Mouse (Mus musculus) heart, postnatal 36 days (tissue): ENCODE measurements at regions not wholly inside any gene's neighbourhood (a gene's known extent, or its start where the extent isn't known, plus 50 kb on each side); places are given as distances from the start of the nearest gene placed in this dataset.
"Not testable (repeated sequence)": the region's sequence is repeated elsewhere in the genome, so short reads cannot be mapped to it uniquely, and the experiment has no call there.

Experiments
- DNase-seq, 2 experiments: peaks; one replicate each; pipeline ENCODE4 v3.0.0; 2021 to 2022
- intact Hi-C: fragments of 180-260 bp; cut with DNase I; formaldehyde crosslinking; loops from one replicate; pipeline ENCODE4 v1.15.1; 2025

DNA sequence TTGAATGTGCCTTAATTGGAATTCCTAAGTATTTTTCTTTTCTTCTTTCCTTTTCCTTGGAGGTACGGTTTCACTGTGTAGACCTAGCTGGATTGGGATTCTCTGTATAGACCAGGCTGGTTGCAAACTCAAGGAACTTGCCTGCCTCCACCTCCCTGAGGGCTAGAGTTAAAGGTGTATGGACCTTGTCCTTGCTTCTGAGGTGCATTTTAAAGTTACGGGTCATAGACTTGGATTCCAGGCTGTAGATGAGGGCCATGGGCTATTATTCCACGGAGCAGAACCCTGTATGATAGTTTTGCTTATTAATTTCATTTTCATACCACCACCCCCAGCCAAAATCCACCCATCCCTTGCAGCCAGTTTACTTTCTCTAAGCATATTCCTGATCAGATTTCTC is 50.7 kb upstream of the Wdr26 start:
- no peak for DNase-seq
- intact Hi-C loops, result no loop called here

DNA sequence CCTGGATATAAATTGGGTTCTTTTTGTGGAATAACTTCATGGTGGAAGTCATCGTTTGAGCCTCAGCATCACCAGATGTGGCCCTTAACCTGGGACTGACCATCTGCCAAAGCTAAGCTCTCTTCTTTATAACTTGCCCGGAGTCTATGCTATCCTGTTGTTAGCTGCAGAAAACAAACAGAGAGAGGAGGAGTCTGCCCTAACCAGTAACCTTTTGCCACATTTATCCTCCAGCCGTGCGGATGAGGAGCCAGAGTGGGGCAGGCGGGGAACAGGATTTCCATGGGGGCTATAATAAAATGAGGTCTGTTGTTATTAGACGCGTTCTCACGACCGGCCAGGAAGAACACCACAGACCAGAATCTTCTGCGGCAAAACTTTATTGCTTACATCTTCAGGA is 51.4 kb upstream of the Wdr26 start:
- DNase-seq, result no peak
- intact Hi-C loops, result no loop called here

DNA sequence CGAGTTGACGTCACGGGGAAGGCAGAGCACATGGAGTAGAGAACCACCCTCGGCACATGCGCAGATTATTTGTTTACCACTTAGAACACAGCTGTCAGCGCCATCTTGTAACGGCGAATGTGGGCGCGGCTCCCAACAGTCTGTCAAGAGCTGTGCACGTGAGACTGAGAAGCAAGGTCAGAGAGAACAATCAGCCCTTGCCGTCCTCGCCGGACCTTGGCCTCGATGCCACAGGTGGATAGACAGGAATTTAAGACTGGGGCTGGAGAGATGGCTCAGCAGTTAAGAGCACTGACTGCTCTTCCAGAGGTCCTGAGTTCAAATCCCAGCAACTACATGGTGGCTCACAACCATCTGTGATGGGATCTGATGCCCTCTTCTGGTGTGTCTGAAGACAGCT is 58.7 kb upstream of the Wdr26 start:
- DNase-seq, result not testable (repeated sequence)
- intact Hi-C loops, result loop anchor here (5.0 kb wide), 3 partner anchors 107 to 347 kb away; no protein-coding TSS in a partner anchor

DNA sequence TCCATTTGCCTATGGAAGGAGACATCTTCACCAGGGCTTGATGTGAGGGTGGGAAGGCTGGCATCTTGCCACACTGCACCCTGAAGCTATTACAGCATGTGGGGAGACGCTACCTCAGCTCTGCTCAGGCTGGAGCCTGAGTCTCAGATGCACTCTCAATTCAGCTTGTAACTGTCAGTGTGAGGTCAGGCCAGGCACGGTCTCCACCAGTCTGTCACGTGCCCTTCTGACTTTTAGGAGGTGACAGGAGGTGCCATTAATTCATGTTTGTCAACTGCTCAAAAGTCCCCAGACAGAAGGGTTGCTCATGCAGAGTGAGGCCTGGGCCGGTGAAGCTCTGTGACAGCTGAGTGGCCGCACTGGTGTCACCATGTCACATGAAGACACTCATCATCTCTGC is 59.4 kb upstream of the Wdr26 start:
- DNase-seq, result no peak
- intact Hi-C loops, result loop anchor here (5.0 kb wide), 3 partner anchors 106 to 346 kb away; no protein-coding TSS in a partner anchor

DNA sequence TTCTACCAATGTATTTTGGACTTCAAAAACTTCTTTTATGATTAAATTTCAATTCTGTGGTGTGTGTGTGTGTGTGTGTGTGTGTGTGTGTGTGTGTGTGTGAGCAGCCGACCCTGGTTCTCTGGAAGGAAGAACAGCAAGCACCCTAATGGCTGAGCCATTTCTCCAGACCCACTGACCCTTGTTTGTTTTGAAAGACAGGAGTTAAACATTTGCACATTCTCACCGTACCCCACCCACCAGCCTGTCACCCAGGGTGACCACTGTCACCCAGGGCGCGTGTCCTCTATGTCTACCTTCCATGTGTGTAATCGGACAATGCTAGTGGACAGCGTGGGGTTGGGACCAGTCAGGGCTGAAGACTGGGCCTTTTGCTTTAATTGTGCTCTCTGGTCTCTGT is 60.0 kb upstream of the Wdr26 start:
- no peak for DNase-seq
- intact Hi-C loops, result loop anchor here (5.0 kb wide), 3 partner anchors 105 to 345 kb away; no protein-coding TSS in a partner anchor

GRCm38 (mm10) chr1:181272622-181273296 is 61.0 kb upstream of the Wdr26 start:
- DNase-seq, result peak; percentile 81 to 87

GRCm38 (mm10) chr1:181273540-181274204 is 61.9 kb upstream of the Wdr26 start:
- intact Hi-C loops, result loop anchor here (5.0 kb wide), 3 partner anchors 104 to 344 kb away; no protein-coding TSS in a partner anchor
- no peak for DNase-seq

More at GRCm38 (mm10) chr1:181272622-181273296, 61.0 kb upstream of the Wdr26 start:
- intact Hi-C loops, result loop anchor here (5.0 kb wide), 3 partner anchors 105 to 345 kb away; no protein-coding TSS in a partner anchor

GRCm38 (mm10) chr1:181280826-181281225 is 69.0 kb upstream of the Wdr26 start:
- no peak for DNase-seq
- intact Hi-C loops, result no loop called here

- DNase-seq, intact Hi-C loops: not testable (repeated sequence)
Observed at GRCm38 (mm10) chr1:181282986-181283385, 69.4 kb upstream of the Cnih3 start.

DNA sequence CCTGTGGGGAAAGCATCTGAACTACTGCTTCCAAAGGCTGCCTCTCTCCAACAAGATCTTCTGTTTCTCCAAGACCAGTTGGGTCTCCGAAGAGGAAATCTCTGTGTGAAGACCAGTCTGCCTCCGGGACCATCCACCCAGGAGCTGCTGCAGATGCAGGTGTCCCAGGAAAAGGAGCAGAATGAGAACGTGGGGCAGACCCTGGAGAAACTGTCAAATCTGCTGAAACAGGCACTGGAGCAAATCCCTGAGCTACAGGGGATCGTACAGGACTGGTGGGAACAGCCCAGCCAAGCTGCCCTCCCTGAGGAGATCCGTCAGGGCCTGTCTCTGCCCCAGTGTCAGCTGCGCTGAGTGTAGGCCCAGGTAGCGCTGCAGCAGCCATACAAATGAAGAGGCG is 68.9 kb upstream of the Cnih3 start:
- DNase-seq, intact Hi-C loops: not testable (repeated sequence)

GRCm38 (mm10) chr1:181284301-181285197 is 67.9 kb upstream of the Cnih3 start:
- DNase-seq, result no peak
- intact Hi-C loops, result no loop called here

DNA sequence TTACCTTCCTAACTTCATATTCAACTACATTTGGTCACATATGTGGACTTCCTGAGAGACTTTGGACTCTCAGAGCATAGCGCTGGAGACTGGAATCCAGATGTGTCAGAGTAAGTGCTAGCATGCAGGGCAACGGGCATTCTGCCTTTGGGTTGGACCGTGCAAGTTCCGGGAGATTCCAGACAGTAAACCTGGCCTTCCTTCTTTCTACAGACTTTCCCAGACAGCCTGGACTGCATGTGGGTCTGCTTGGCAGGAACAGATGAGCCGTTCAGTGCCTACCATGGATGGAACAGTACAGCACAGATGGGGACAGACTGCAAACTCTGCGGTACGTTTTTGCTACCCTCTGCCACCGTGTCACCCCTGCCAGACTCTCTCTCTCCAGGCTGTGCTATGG is 66.8 kb upstream of the Cnih3 start:
- DNase-seq, result no peak
- intact Hi-C loops, result no loop called here

GRCm38 (mm10) chr1:181286146-181286545 is 66.3 kb upstream of the Cnih3 start:
- no peak for DNase-seq
- intact Hi-C loops, result no loop called here

- intact Hi-C loops, result no loop called here
Observed at GRCm38 (mm10) chr1:181287166-181287565, 65.3 kb upstream of the Cnih3 start.

DNA sequence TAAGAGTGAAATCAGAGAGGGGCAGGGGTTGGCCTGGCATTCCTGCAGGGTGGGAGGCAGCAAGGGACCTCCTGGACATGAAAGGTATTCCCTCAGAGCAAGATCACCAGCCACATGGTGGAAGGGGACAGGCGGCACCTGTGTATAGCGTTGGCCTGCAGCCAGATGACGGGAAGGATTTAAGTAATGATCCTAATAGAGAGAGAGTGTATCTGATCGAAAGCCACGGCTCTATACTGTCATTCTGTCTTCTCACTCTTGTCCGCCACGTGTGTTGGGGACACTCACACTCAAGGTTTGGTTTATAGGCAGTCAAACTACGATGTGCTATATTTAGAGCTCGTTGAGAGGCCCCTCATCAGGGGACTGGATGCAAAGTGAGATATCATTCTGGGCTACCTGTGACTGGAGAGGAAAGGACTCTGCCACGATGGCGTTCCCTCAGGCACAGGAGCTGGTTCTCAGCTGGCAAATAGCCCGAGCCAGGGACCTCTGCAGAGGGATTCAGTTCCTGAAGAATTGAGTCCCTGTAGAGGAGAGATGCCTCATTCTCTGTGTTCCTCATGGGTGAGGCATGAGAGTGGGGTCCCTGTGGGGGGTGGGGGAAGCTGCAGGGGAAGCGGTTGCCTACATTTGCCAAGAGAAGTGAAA is 62.9 kb upstream of the Cnih3 start:
- intact Hi-C loops, result no loop called here
- DNase-seq, result no peak

More at GRCm38 (mm10) chr1:181287166-181287565, 65.3 kb upstream of the Cnih3 start:
- no peak for DNase-seq

GRCm38 (mm10) chr1:181291202-181291601 is 61.2 kb upstream of the Cnih3 start:
- intact Hi-C loops, result no loop called here
- DNase-seq, result no peak

- intact Hi-C loops, result no loop called here
- no peak for DNase-seq
Observed at GRCm38 (mm10) chr1:181291966-181292365, 60.5 kb upstream of the Cnih3 start.

GRCm38 (mm10) chr1:181293079-181293865 is 59.2 kb upstream of the Cnih3 start:
- intact Hi-C loops, result no loop called here
- DNase-seq, result no peak

DNA sequence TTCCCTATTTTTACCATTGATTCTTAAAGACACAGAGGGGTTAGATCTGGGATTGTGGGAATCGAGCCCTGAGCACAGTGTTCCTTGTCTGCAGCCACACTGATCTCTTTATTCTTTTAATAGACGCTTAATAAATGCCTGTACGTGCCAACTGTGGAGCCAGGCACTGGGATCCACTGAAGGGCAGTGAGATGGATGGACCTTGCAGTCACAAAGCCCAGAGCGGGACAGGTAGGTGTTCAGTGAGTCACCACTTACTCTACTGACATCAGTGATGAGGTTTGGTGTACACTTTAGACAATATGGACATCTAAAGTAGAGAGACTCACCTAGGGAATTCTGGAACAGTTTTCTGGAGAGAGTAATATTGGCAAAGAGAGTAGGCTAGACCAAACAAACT is 56.8 kb upstream of the Cnih3 start:
- DNase-seq, result no peak

DNA sequence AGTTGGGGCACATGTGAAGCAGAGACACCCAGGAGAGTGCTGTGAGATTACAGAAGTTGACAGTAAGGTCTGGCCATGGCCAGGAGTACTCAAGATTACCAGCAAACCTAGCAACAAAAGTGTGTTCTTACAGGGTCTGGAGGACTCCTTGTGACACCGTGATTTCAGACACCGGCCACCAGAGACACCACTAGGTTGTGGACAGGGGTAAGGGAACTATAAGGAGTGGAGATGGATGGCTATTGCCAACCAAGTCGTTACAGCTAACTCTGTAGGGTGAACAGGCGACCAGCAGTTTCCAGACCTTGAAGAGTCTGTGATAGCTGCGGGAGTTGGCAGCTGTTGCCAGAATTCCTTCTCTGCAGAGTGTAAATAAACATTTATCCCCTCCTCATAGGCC is 54.4 kb upstream of the Cnih3 start:
- no peak for DNase-seq
- intact Hi-C loops, result no loop called here

More for the DNA sequence above, 56.8 kb upstream of the Cnih3 start:
- intact Hi-C loops, result no loop called here
